Mouse (Mus musculus) left cerebral cortex, adult 8-10 months (tissue): ENCODE data around the gene Ppm1e. TPM values are rescaled to one million over a fixed set of nuclear protein-coding genes. Genes with fewer than 3 reads are reported as not detected.
"Not testable (repeated sequence)": the region's sequence is repeated elsewhere in the genome, so short reads cannot be mapped to it uniquely, and the experiment has no call there.

Source experiments
- DNase-seq, 2 experiments: peaks; one replicate each; pipeline ENCODE4 v3.0.0; 2022; ENCODE audit warnings: low spot score in 2 of 2
- total RNA-seq, 4 experiments: library from RNA; stranded (reverse); gene quantifications; 2 replicates each; pipeline ENCODE4 v1.2.4; 2022

Ppm1e gene
- total RNA-seq, 4 experiments from 2014 or later, result 114 to 128 (median 123) TPM

GRCm38 (mm10) chr11:87310309-87310708, 48.5 kb downstream of the Ppm1e start:
- no peak for DNase-seq

- DNase-seq, result peak in 1 of 2 experiments; percentile 28
Observed at GRCm38 (mm10) chr11:87309329-87310074, 49.3 kb downstream of the Ppm1e start.

- DNase-seq, result no peak
Observed at GRCm38 (mm10) chr11:87299066-87299465, 59.8 kb downstream of the Ppm1e start.

GRCm38 (mm10) chr11:87296467-87296866, 62.4 kb downstream of the Ppm1e start:
- no peak for DNase-seq

- no peak for DNase-seq
Observed at GRCm38 (mm10) chr11:87295636-87296035, 63.2 kb downstream of the Ppm1e start.

- DNase-seq, result no peak
Observed at GRCm38 (mm10) chr11:87289313-87289712, 69.5 kb downstream of the Ppm1e start.

- no peak for DNase-seq
Observed at GRCm38 (mm10) chr11:87286194-87286593, 72.6 kb downstream of the Ppm1e start.

- no peak for DNase-seq
Observed at GRCm38 (mm10) chr11:87281907-87282475, 76.8 kb downstream of the Ppm1e start.

- no peak for DNase-seq
Observed at GRCm38 (mm10) chr11:87279461-87279860, 79.4 kb downstream of the Ppm1e start.

GRCm38 (mm10) chr11:87278807-87279206, 80.0 kb downstream of the Ppm1e start:
- no peak for DNase-seq

- DNase-seq, result no peak
Observed at GRCm38 (mm10) chr11:87276240-87276985, 82.4 kb downstream of the Ppm1e start.

GRCm38 (mm10) chr11:87275420-87276048, 83.3 kb downstream of the Ppm1e start:
- DNase-seq, result no peak

GRCm38 (mm10) chr11:87272725-87273124, 86.1 kb downstream of the Ppm1e start:
- no peak for DNase-seq

- DNase-seq, result no peak
Observed at GRCm38 (mm10) chr11:87271479-87271878, 87.3 kb downstream of the Ppm1e start.

GRCm38 (mm10) chr11:87270958-87271357, 87.9 kb downstream of the Ppm1e start:
- DNase-seq, result no peak

GRCm38 (mm10) chr11:87270446-87270845, 88.4 kb downstream of the Ppm1e start:
- DNase-seq, result no peak

GRCm38 (mm10) chr11:87268803-87269202, 90.0 kb downstream of the Ppm1e start:
- no peak for DNase-seq

GRCm38 (mm10) chr11:87266246-87266645, 92.6 kb downstream of the Ppm1e start:
- DNase-seq, result no peak

- no peak for DNase-seq
Observed at GRCm38 (mm10) chr11:87263946-87264345, 94.9 kb downstream of the Ppm1e start.

- not testable (repeated sequence) for DNase-seq
Observed at GRCm38 (mm10) chr11:87261705-87262104, 97.1 kb downstream of the Ppm1e start.

GRCm38 (mm10) chr11:87259792-87260191, 99.0 kb downstream of the Ppm1e start:
- no peak for DNase-seq

GRCm38 (mm10) chr11:87257282-87257681, 101.5 kb downstream of the Ppm1e start:
- no peak for DNase-seq
